Mouse (Mus musculus): ENCODE results near the gene Wipf2. TPM values are rescaled to one million over a fixed set of nuclear protein-coding genes. Genes with fewer than 3 reads are reported as not detected.
"Not testable (repeated sequence)": the region's sequence is repeated elsewhere in the genome, so short reads cannot be mapped to it uniquely, and the experiment has no call there.

Gene Wipf2
- 3.9 and 4.8 TPM in 2 replicates for polyA plus RNA-seq (2015; fragmentation: Nextera tagmentation; extraction: Ambion mirVana)

DNA sequence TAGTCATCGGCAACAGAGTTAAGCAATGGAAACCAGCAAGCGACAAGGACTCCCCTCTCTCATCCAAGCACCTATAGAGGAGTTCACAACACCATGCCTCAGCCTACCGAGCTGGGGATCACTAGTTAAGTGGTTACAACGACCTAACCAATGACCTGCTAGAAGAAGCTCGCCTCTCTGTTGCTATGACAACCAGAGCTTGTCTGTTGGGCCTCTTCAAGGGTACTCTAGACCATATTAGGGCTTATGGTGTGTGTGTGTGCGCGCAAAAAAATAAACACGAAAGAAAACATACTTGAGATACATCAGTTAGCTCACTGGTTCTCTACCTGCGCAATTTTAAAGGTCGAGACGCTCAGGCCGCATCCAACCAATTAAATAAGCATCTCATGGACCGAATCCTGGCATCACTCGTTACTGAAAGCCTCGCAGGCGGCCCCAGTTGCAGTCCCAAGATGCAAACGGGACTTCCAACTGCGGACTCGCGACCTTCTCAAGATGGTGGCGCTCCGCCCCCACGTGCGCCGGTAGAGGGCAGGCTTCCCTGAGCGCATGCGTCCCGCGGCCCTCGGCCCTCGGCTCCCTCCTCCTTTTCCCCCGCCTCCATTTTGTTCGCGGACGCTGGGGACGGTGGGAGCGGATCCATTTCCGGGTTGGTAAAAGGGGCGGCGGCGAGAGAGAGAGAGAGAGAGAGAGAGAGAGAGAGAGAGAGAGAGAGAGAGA, at the start of gene Wipf2:
Gene Wipf2 (plus strand): TSS at position 611 of the 723 bp plus-strand sequence.
- Histone ChIP-seq H3K9me3 (replicated peaks) (no peaks in the 10 kb centered on the region), H3K4me1 (peaks cover 26% of the 10 kb centered on the region), H3K4me3 (replicated peaks) (peak within 1 kb of the TSS; percentile 66), H3K36me3 (peaks cover 11% of the 10 kb centered on the region; the same call in 1 of the 2 replicates), H3K27ac (replicated peaks) (peak within 1 kb of the TSS; percentile 96), H3K9ac (replicated peaks) (peak within 1 kb of the TSS; percentile 68), H3K4me2 (peak within 1 kb of the TSS; percentile 74), H3K27me3 (replicated peaks) (no peaks in the 10 kb centered on the region)
- ATAC-seq (ENCODE audit: low FRiP score) = peak; percentile 91
- 6% methylated on average over 40 of the region's 41 CpGs for WGBS

DNA sequence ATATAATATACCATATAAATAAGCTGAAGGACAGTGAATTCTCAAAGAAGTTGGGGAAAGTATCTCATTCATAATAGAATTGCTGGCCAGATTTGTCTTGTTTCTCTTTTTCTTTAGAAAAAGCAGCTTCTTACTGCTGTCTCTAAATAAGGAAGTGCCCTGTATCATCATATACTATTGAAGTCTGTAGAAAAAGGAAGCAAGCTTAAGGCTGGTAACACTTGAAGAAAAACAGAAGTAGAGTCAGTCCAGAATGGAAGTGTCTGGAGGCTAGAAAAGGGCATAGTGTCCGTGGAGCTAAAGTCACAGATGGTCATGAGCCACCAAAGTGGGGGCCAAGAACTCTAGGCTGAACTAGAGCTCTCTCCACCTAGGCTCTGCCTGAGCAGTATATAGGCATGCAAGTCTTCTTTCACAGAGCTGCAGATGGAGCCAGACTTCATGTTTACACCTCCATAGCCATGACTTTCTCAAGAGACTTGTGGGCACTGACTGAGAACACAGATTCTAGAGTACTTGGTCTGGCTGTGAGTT, 46.7 kb upstream of the Wipf2 start:
- no peaks in the 10 kb centered on the region for H3K9me3 ChIP-seq (replicated peaks)
- H3K27ac ChIP-seq (replicated peaks) = no peak overlapping the region
- H3K4me3 ChIP-seq (replicated peaks) = no peak overlapping the region
- 93% methylated on average over 1 of the region's 1 CpGs for WGBS
- peaks cover 67% of the 10 kb centered on the region for H3K36me3 ChIP-seq
- no peak overlapping the region for H3K9ac ChIP-seq (replicated peaks)
- peaks cover 8% of the 10 kb centered on the region for H3K4me1 ChIP-seq
- ATAC-seq (ENCODE audit: low FRiP score) = no peak
- no peaks in the 10 kb centered on the region for H3K27me3 ChIP-seq (replicated peaks)
- no peak overlapping the region for H3K4me2 ChIP-seq

DNA sequence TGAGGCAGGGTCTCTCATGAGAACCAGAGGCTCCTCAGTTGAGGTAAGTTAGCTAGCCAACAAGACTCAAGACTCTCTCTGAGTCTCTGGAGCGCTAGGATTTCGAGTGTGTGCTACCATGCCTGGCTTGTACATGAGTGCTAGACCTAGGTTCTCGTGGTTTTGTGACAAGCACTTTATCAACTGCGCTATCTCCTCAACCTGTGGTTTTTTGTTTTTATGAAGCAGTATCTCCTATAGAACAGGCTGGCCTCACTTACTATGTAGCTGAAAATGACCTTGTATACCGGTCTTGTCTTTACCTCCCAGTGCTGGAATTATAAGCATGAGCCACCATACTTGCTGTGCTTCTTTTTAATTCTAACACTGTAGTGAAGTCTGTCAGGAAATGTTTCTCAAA, 42.5 kb upstream of the Wipf2 start:
- no peak overlapping the region for H3K9ac ChIP-seq (replicated peaks)
- WGBS = 95% methylated on average over 5 of the region's 5 CpGs

DNA sequence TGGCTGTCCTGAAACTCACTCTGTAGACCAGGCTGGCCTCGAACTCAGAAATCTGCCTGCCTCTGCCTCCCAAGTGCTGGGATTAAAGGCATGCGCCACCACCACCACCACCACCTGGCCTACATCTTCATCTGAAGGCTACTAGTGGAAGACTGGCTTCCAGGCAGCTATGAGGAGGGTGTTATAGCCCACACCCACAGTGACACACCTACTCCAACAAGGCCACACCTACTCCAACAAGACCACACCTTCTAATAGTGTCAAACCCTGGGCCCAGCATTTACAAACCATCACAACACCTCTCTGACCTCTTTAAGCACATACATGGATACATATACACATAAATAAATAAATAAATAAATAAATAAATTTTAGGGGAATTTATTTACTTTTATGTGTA, 37.4 kb upstream of the Wipf2 start:
- H3K36me3 ChIP-seq = peaks cover 88% of the 10 kb centered on the region
- not testable (repeated sequence) for H3K9me3 ChIP-seq (replicated peaks); H3K4me3 ChIP-seq (replicated peaks); H3K27ac ChIP-seq (replicated peaks); H3K4me2 ChIP-seq; H3K9ac ChIP-seq (replicated peaks); ATAC-seq (ENCODE audit: low FRiP score); H3K4me1 ChIP-seq; H3K27me3 ChIP-seq (replicated peaks)
- 100% methylated on average over 2 of the region's 2 CpGs for WGBS

More for the DNA sequence above, 42.5 kb upstream of the Wipf2 start:
- Histone ChIP-seq H3K4me3 (replicated peaks) (no peak overlapping the region), H3K27ac (replicated peaks) (no peak overlapping the region), H3K4me2 (no peak overlapping the region), H3K36me3 (peaks cover 79% of the 10 kb centered on the region), H3K9me3 (replicated peaks) (no peaks in the 10 kb centered on the region), H3K4me1 (0 out of 2 replicates have a peak, but pooled peaks cover 4% of the 10 kb centered on the region), H3K27me3 (replicated peaks) (no peaks in the 10 kb centered on the region)
- no peak for ATAC-seq (ENCODE audit: low FRiP score)

DNA sequence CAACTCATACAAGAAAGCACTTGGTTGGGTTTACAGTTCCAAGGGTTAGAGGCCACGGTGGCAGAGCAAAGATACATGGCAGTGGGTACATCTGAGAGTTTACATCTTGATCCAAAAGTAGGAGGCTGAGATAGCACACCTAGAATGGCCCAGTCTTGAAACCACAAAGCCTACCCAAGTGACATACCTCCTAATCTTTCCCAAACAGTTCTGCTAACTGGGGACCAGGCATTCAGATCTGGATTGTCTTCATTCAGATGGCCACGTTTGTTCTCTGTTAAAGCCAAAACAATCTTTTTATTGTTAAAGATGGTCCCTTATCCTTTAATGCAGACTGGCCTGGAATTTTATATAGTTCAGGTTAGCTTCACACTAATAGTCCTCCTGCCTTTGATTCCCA, 35.6 kb upstream of the Wipf2 start:
- H3K4me1 ChIP-seq = 0 out of 2 replicates have a peak, but pooled peaks cover 4% of the 10 kb centered on the region
- H3K27ac ChIP-seq (replicated peaks) = no peak overlapping the region
- H3K27me3 ChIP-seq (replicated peaks) = no peaks in the 10 kb centered on the region
- peaks cover 88% of the 10 kb centered on the region for H3K36me3 ChIP-seq
- WGBS = 94% methylated on average over 2 of the region's 2 CpGs
- no peak overlapping the region for H3K9ac ChIP-seq (replicated peaks)
- no peaks in the 10 kb centered on the region for H3K9me3 ChIP-seq (replicated peaks)
- no peak overlapping the region for H3K4me2 ChIP-seq
- H3K4me3 ChIP-seq (replicated peaks) = no peak overlapping the region
- no peak for ATAC-seq (ENCODE audit: low FRiP score)

DNA sequence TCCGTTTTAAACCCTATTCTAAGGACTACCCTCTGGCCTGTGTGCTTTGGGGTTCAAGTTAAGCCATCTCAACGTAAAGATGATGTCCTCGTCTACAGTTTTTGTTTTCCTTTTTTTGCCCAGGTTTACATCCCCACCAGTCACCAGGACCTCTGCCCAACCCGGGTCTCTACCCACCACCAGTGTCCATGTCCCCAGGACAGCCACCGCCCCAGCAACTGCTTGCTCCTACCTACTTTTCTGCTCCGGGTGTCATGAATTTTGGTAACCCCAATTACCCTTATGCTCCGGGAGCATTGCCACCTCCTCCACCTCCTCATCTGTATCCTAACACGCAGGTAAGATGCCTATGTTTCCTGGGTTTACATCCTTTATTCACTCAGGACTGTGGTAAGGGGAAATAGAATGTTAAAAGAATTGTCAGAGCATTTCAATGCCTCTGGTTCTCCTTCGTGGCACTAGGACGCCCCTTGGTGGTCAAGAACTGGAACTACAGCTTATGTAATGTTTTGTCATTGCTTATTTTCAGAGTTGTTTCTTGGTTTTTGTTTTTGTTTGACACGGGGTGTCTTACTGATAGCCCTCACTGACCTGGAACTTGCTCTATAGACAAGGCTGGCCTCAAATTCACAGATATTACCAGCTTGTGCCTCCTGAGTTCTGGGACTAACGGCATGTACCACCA, 34.2 kb upstream of the Wipf2 start:
- Histone ChIP-seq H3K27ac (replicated peaks) (no peak overlapping the region), H3K36me3 (peaks cover 89% of the 10 kb centered on the region), H3K27me3 (replicated peaks) (no peaks in the 10 kb centered on the region), H3K4me3 (replicated peaks) (no peak overlapping the region), H3K4me1 (0 out of 2 replicates have a peak, but pooled peaks cover 3% of the 10 kb centered on the region), H3K9ac (replicated peaks) (no peak overlapping the region), H3K9me3 (replicated peaks) (no peaks in the 10 kb centered on the region), H3K4me2 (no peak overlapping the region)
- WGBS = 75% methylated on average over 12 of the region's 12 CpGs
- no peak for ATAC-seq (ENCODE audit: low FRiP score)

DNA sequence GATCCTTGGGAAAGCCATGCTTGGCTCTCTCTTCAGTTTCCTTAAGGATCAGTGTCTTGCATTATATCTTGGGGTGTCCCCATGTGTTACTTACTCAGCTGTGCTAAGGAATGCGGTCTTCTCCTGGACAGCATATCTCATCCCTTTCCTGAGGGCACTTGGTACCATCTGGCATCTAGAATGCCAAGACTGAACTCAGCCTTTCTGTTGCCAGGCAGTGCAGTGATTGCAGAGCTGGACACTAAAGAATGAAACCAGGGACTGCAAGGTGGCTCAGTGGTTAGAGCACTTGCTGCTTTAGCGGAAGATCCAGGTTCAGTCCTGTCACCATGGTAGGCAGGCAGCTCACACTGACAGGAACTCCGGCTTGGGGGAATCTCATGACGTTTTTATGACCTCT, 33.6 kb upstream of the Wipf2 start:
- Histone ChIP-seq H3K4me1 (no peaks in the 10 kb centered on the region), H3K27ac (replicated peaks) (no peak overlapping the region), H3K27me3 (replicated peaks) (no peaks in the 10 kb centered on the region), H3K4me2 (no peak overlapping the region), H3K9ac (replicated peaks) (no peak overlapping the region), H3K36me3 (peaks cover 87% of the 10 kb centered on the region), H3K9me3 (replicated peaks) (no peaks in the 10 kb centered on the region), H3K4me3 (replicated peaks) (no peak overlapping the region)
- ATAC-seq (ENCODE audit: low FRiP score) = no peak
- WGBS = 77% methylated on average over 4 of the region's 4 CpGs

DNA sequence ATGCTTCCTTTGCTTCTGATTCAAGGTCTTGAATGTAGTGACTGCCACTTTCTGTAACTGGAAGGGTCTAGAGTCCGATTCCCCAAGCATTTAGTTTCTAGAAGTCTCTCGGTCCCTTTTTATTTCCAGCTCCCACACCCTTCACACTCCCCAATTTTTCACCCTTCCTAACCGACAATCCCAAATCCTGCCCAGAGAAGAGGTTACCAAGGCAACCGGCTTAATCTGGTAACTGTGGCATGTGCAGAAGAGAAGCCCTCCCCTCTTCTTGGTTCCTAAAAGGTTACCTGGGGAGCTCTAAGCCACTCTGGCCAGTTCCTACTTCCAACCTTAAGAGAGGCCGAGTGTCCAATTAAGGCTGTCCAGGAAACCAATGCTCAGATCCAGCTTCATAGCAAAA, 28.1 kb upstream of the Wipf2 start:
- peaks cover 40% of the 10 kb centered on the region for H3K36me3 ChIP-seq
- no peak for ATAC-seq (ENCODE audit: low FRiP score)
- no peaks in the 10 kb centered on the region for H3K27me3 ChIP-seq (replicated peaks)
- peaks cover 35% of the 10 kb centered on the region for H3K4me1 ChIP-seq
- H3K27ac ChIP-seq (replicated peaks) = no peak overlapping the region
- no peak overlapping the region for H3K9ac ChIP-seq (replicated peaks)
- no peak overlapping the region for H3K4me3 ChIP-seq (replicated peaks)
- no peaks in the 10 kb centered on the region for H3K9me3 ChIP-seq (replicated peaks)
- H3K4me2 ChIP-seq = no peak overlapping the region
- 47% methylated on average over 5 of the region's 5 CpGs for WGBS

DNA sequence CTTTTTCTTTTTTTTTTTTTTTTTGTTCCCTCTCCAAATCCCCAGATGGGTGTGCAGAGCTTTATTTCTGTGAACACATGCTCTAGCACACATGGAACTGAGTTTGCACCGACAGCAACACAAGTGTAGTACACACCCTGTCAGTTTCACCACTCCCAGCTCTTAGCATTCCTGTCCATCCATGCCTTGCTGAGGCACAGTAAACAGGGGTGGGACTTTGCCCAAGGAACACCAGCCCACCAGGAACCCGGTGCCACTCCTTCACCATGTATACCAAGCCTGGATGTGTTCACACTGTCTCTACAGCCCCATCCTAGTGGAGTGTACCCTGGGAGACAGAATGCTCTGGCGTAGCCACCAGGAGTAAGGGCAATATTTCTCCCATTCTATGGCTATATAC, 27.7 kb upstream of the Wipf2 start:
- Histone ChIP-seq H3K9ac (replicated peaks) (no peak overlapping the region), H3K27me3 (replicated peaks) (no peaks in the 10 kb centered on the region), H3K4me3 (replicated peaks) (no peak overlapping the region; the same call in 1 of the 2 replicates), H3K4me1 (peaks cover 35% of the 10 kb centered on the region), H3K36me3 (peaks cover 37% of the 10 kb centered on the region), H3K27ac (replicated peaks) (no peak overlapping the region; the same call in 1 of the 2 replicates), H3K4me2 (no peak overlapping the region), H3K9me3 (replicated peaks) (no peaks in the 10 kb centered on the region)
- no peak for ATAC-seq (ENCODE audit: low FRiP score)
- 54% methylated on average over 3 of the region's 3 CpGs for WGBS

DNA sequence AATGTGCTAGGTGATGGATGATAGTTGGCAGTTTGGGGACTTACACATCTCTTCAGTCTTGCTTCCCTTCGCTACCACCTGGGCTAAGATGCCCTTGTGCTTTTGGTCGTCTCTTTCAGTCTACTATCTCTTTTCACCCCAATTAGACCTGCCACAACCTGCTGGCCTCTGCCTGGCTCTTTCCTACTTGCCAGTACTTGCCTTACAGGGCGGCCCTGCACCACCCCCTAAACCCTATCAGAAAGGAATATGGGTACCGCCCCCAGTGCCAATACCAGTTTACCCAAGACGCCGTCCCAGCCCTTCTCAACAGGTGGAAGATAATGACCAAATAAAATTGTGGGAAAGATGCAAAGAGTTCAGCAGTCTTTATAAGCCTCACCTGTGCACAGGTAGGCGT, 27.3 kb upstream of the Wipf2 start:
- Histone ChIP-seq H3K4me2 (peak overlapping the region; percentile 83), H3K4me3 (replicated peaks) (peak overlapping the region; percentile 61), H3K36me3 (peaks cover 33% of the 10 kb centered on the region), H3K27ac (replicated peaks) (no peak overlapping the region; the same call in 1 of the 2 replicates), H3K27me3 (replicated peaks) (no peaks in the 10 kb centered on the region), H3K9ac (replicated peaks) (no peak overlapping the region), H3K9me3 (replicated peaks) (no peaks in the 10 kb centered on the region), H3K4me1 (peaks cover 35% of the 10 kb centered on the region)
- 0 out of 2 replicates have a peak, but pooled peaks have one; percentile 26 for ATAC-seq (ENCODE audit: low FRiP score)
- WGBS = 26% methylated on average over 7 of the region's 7 CpGs

DNA sequence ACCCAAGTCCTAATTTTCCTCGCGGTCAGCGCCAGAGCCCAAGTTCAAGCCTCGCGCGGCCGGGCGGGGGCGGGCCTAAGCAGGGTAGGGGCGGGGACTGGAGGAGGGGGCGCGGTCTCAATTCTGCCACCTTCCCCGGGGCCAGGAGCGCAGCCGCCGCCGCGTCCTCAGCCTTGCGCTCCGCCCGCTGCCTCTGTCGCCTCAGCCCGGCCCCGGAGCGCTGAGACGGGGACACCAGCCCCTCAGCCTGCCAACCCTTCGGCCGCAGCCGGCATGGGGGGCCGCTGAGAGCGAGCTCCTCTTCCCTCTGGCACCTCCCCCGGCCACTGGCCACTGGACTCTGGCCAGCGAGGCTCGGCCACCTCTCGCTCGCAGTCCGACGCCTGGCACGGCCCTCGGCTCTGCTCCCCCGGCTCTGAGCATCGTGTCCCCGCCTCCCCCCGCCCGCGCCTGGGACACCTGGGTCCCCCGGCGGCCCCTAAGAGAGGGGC, 26.7 kb upstream of the Wipf2 start, which contains the start of gene Rapgefl1:
Gene Rapgefl1 (plus strand): TSS at position 135 of the 491 bp plus-strand sequence.
- H3K4me2 ChIP-seq = peak within 1 kb of the TSS; percentile 83
- H3K4me1 ChIP-seq = peaks cover 35% of the 10 kb centered on the region
- ATAC-seq (ENCODE audit: low FRiP score) = peak; percentile 91
- H3K27me3 ChIP-seq (replicated peaks) = no peaks in the 10 kb centered on the region
- H3K27ac ChIP-seq (replicated peaks) = peak within 1 kb of the TSS; percentile 79
- peaks cover 27% of the 10 kb centered on the region for H3K36me3 ChIP-seq
- WGBS = 2% methylated on average over 38 of the region's 48 CpGs
- no peaks in the 10 kb centered on the region for H3K9me3 ChIP-seq (replicated peaks)
- H3K4me3 ChIP-seq (replicated peaks) = peak within 1 kb of the TSS; percentile 61
- peak within 1 kb of the TSS; percentile 76 for H3K9ac ChIP-seq (replicated peaks)

All from neural tube, embryonic 15.5 days (tissue).